Mouse (Mus musculus) limb, embryonic 14.5 days (tissue): Measurements from ENCODE around the gene Lrmda. TPM values are rescaled to one million over a fixed set of nuclear protein-coding genes. Genes with fewer than 3 reads are reported as not detected.
A peak's percentile ranks its signal among the peaks of the same experiment; 100 is the strongest.

Experiments
- ATAC-seq: fragments of 200-750 bp; cut with Nextera tagmentation; 2 replicates; pipeline ENCODE4 v1.8.0; 2017; ENCODE audit warnings: low read depth, moderate number of reproducible peaks, moderate TSS enrichment; ENCODE audit not compliant: low FRiP score
- DNase-seq: peaks from one replicate; pipeline ENCODE4 v3.0.0-alpha.2; 2015; ENCODE audit warnings: low spot score
- H3K27ac ChIP-seq: fragments of 300-500 bp; sonication (generic); replicated peaks from 2 replicates; pipeline ENCODE4 v1.5.1; 2014; ENCODE audit warnings: low read depth, mild to moderate bottlenecking, low read length, moderate library complexity, mixed read lengths
- H3K27me3 ChIP-seq: fragments of 300-500 bp; sonication (generic); 2 replicates; pipeline ENCODE4 v1.6.1; 2014; ENCODE audit warnings: low read length, mixed read lengths; ENCODE audit not compliant: control insufficient read depth, insufficient read depth
- H3K36me3 ChIP-seq: fragments of 300-500 bp; sonication (generic); 2 replicates; pipeline ENCODE4 v1.6.1; 2014; ENCODE audit warnings: mild to moderate bottlenecking, low read length, moderate library complexity, mixed read lengths; ENCODE audit not compliant: control insufficient read depth, insufficient read depth
- H3K4me1 ChIP-seq: fragments of 300-500 bp; sonication (generic); 2 replicates; pipeline ENCODE4 v1.6.1; 2014; ENCODE audit warnings: antibody characterized with exemption, low read length, mixed read lengths; ENCODE audit not compliant: control insufficient read depth, insufficient read depth
- H3K4me2 ChIP-seq: fragments of 300-500 bp; sonication (generic); replicated peaks from 2 replicates; pipeline ENCODE4 v1.6.1; 2014; ENCODE audit warnings: low read depth, mild to moderate bottlenecking, low read length, moderate library complexity; ENCODE audit not compliant: severe bottlenecking
- H3K4me3 ChIP-seq: fragments of 300-500 bp; sonication (generic); replicated peaks from 2 replicates; pipeline ENCODE4 v1.5.1; 2014; ENCODE audit warnings: low read length
- H3K9ac ChIP-seq: fragments of 300-500 bp; sonication (generic); 2 replicates; pipeline ENCODE4 v1.6.1; 2014; ENCODE audit warnings: mild to moderate bottlenecking, low read depth, low read length, moderate library complexity; ENCODE audit not compliant: severe bottlenecking
- H3K9me3 ChIP-seq: fragments of 300-500 bp; sonication (generic); 2 replicates; pipeline ENCODE4 v1.6.1; 2016; ENCODE audit warnings: low read length; ENCODE audit not compliant: control insufficient read depth
- POLR2A ChIP-seq: fragments of 200-500 bp; IDR thresholded peaks from 2 replicates; pipeline ENCODE4 v1.8.0; 2012; ENCODE audit warnings: inconsistent platforms, mild to moderate bottlenecking, moderate library complexity, borderline replicate concordance; ENCODE audit not compliant: insufficient read depth, insufficient read length; ENCODE audit errors: extremely low read depth
- WGBS: fragments of 180-500 bp; shearing (Covaris S2); extraction: QIAGEN DNeasy Blood & Tissue Kit; methylation state at CpG from one replicate; pipeline ENCODE4 v1.1.7; 2014; 5-methylcytosine and 5-hydroxymethylcytosine counted together
- polyA plus RNA-seq, 2 experiments: library from polyadenylated mRNA; depleted of rRNA in 1 of 2; stranded (reverse) in 1 of 2; unstranded in 1 of 2; fragments of >200 nt; fragmentation: Nextera tagmentation in 1 of 2; extraction: Ambion mirVana in 1 of 2; gene quantifications; 2 replicates each; pipeline versions ENCODE4 v1.2.1 to v1.2.3; 2012 to 2014

The Lrmda gene
- polyA plus RNA-seq, 2 experiments = 0.08 to 0.72 TPM

GRCm38 (mm10) chr14:22051941-22052664 is 32.6 kb downstream of the Lrmda start:
- H3K36me3 ChIP-seq = no peaks in the 10 kb centered on the region
- no peak overlapping the region for H3K9ac ChIP-seq
- H3K9me3 ChIP-seq = no peaks in the 10 kb centered on the region
- DNase-seq (peak; percentile 69), ATAC-seq (no peak; the same call in 1 of the 2 replicates)
- peaks cover 13% of the 10 kb centered on the region for H3K4me1 ChIP-seq
- no peak overlapping the region for H3K4me3 ChIP-seq
- no peak overlapping the region for H3K27ac ChIP-seq
- no peak for TF ChIP-seq POLR2A
- no peak overlapping the region for H3K4me2 ChIP-seq
- no peaks in the 10 kb centered on the region for H3K27me3 ChIP-seq
- WGBS = 36% methylated on average over 14 of the region's 14 CpGs

DNA sequence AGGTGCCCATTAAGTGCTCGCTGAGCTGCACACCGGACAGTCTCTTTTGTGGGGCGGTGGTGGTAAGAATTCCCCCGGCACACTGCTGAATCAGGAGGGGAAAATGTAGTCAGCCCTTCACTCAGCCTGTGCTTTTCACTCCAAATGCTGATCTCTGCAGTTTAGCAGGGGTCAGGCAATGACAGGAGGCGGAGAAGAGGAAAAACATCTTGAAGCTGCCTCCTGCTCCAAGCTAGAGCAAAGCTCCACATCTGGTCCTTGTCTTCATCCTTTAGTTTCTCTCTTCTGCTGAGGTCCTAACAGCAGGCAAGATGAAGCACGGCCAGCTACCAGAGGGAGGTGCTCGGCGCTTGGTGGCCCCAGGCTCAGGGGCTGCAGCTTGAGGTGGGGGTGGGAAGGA is 36.1 kb downstream of the Lrmda start:
- Histone ChIP-seq H3K36me3 (no peaks in the 10 kb centered on the region), H3K9ac (no peak overlapping the region), H3K27ac (no peak overlapping the region), H3K4me3 (no peak overlapping the region), H3K27me3 (no peaks in the 10 kb centered on the region), H3K4me2 (no peak overlapping the region), H3K4me1 (peaks cover 6% of the 10 kb centered on the region), H3K9me3 (no peaks in the 10 kb centered on the region)
- TF ChIP-seq POLR2A = no peak
- 57% methylated on average over 8 of the region's 8 CpGs for WGBS
- no peak for ATAC-seq
- DNase-seq = no peak

DNA sequence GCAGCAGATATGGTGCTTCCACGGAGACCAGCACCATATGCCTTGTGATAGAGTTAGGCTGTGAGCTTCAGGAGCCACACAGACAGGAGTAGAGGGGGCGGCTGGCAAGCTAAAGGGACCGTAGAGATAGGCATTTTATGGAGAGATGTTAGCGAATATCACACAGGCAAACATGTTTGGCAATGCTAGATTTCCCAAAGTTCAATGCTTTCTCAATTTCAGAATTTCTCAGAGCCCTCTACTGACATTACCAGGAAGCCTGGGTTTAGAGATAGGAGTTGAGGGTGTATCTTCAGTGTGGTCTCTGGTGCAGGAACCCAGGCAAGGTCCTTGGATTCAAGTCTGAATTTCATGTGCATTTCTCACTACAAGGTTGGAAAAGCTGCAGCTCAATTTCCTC is 36.7 kb downstream of the Lrmda start:
- Histone ChIP-seq H3K4me3 (no peak overlapping the region), H3K27ac (no peak overlapping the region), H3K9ac (no peak overlapping the region), H3K9me3 (no peaks in the 10 kb centered on the region), H3K36me3 (no peaks in the 10 kb centered on the region), H3K27me3 (no peaks in the 10 kb centered on the region), H3K4me1 (peaks cover 6% of the 10 kb centered on the region), H3K4me2 (no peak overlapping the region)
- ATAC-seq (no peak), DNase-seq (no peak)
- WGBS = 83% methylated on average over 4 of the region's 4 CpGs
- no peak for TF ChIP-seq POLR2A

DNA sequence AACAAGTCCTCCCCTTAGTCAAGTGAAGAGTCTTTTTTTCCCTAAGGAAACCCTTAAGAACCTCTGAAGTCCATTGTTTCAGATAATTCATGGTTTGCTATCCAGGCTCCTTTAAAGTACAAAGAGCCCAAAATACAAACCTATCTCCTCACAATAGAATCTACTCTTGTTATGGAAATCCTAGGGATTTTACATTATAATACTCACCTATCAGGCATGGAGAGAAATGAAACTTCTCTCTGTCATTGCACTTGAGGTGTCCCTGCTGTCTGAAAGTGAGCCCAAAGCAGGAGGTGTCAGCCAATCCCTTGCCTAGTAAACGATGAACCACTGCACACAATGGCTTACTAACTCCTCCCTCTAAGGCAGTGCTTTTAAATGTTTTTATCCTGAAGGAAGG is 39.2 kb downstream of the Lrmda start:
- H3K36me3 ChIP-seq = no peaks in the 10 kb centered on the region
- WGBS = 67% methylated on average over 1 of the region's 1 CpGs
- H3K27ac ChIP-seq = no peak overlapping the region
- H3K4me2 ChIP-seq = no peak overlapping the region
- DNase-seq (no peak), ATAC-seq (no peak)
- H3K9me3 ChIP-seq = no peaks in the 10 kb centered on the region
- no peaks in the 10 kb centered on the region for H3K27me3 ChIP-seq
- H3K4me1 ChIP-seq = no peaks in the 10 kb centered on the region; the same call in 1 of the 2 replicates
- no peak overlapping the region for H3K9ac ChIP-seq
- H3K4me3 ChIP-seq = no peak overlapping the region
- TF ChIP-seq POLR2A = no peak

GRCm38 (mm10) chr14:22059348-22059861 is 39.9 kb downstream of the Lrmda start:
- ATAC-seq (no peak), DNase-seq (no peak)
- TF ChIP-seq POLR2A = no peak
- WGBS = 84% methylated on average over 6 of the region's 6 CpGs
- Histone ChIP-seq H3K27ac (no peak overlapping the region), H3K9me3 (no peaks in the 10 kb centered on the region), H3K4me2 (no peak overlapping the region), H3K27me3 (no peaks in the 10 kb centered on the region), H3K4me3 (no peak overlapping the region), H3K4me1 (no peaks in the 10 kb centered on the region; the same call in 1 of the 2 replicates), H3K9ac (no peak overlapping the region), H3K36me3 (no peaks in the 10 kb centered on the region)
